Mouse (Mus musculus) frontal cortex, postnatal 10 days (tissue): ENCODE measurements around the gene Engase.

Experiments
- DNase-seq, 2 experiments: peaks; one replicate each; pipeline ENCODE4 v3.0.0; 2022; ENCODE audit warnings: low spot score in 2 of 2, mixed read lengths in 1 of 2

The Engase gene

DNA sequence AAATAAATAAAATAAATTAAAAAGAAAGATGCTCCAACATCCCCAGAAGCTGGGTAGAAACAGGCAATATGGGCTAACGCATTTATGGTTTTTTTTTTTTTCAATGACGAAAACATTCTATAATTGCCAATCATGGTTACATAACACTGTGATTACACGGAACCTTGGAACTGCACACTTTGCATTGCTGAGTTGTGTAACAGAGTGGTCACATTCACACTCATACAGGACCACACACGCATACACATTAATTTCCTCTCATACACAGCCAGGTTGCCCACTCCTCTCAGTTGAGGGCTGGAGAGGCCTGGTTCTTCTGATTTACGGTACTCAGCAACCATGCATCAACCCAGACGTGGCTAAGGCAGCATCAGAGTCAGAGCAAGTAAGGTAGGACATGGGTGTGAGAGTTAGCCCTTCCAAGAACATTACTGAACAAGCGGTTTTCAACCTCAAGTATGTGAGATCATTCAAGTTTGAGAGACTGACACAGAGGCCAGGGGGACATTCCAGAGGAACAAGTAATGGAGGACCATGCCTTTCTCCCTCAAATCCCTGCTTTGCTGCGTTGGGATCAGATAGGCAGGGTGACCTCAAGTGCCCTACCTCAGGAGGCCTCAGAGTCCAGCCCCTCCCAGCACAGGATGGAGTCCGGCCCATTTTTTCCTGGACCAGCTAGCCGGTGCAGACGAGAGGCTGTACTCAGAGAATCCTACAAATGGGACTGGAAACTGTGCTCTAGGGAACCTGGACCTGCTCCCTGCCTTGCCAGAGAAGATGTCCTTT, 22.6 kb upstream of the Engase start:
- DNase-seq: no peak

DNA sequence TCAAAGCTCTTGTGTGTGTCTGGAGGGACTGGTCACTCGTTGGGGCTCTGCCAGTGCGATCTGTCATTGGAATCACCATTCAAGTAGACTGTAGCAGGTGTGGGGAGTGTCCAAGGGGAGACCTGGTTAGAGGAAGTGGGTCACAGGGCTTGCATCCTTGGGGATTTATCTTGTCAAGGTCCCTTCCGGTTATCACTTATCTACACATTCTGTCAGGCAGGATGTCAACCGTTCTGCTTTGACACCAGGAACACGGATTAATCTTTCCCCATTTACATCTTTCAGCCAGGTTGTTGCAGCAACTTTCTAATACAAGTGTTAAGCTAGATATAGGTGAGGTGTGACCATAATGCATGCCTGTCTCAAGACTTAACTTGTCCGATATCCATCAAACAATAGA, 20.8 kb upstream of the Engase start:
- DNase-seq: no peak

DNA sequence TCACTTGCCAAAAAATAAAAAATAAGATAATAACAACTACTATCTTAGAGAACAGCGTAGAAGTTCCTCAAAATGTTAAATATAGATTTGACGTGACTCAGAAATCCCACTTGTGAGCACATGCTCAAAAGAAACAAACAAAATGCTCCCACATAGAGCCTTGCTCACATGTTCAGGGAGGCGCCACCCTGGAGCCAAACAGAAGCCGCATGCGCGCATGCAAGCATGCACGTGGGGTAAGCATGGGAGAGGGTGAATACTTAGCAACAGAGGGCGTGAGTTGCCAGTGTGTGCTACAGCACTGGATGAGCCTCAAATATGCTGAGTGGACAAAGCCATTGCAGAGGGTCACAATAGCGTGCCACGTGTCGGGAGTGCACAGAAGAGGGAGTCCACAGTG, 19.7 kb upstream of the Engase start:
- peak in 1 of 2 experiments; percentile 61 for DNase-seq

DNA sequence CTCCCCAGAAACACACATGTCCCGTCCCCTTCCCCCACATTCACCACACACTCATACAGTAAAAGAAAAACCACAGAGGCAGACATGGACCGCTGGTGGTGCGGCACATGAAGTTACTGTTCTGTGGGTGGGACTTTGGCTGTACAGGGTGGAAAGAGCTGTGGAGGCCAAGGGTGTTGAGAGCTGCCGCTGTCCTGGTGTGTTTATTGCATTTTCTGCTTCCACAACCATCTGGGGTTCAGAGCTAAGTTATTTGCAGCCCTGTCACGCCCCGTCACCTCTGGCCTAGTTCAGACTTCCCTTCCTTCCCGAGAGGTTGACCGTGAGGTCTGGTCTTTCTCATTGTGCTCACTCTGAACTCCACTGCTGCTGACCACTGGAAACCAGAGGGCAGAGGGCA, 17.6 kb upstream of the Engase start:
- DNase-seq: peak in 1 of 2 experiments; percentile 34

DNA sequence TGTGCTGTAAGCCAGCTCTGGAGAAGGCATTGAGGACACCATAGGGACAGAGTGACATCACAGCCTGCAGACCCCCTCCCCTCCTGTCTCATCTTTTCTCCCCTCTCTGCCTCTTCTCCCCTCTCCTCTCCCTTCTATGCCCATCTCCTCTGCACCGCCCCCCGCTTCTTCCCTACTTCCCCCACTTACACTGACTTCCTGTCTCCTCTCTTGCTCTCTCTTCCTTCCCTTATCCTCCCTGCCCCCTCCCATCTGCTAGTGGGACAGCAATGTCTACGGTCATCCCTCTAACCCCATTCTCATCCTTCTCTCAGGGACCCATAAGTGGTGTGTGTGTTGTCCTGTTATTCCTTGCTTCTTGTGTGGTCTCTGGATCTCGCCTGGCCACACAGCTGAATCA, 17.1 kb upstream of the Engase start:
- no peak for DNase-seq

GRCm38 (mm10) chr11:118460280-118460679, 16.3 kb upstream of the Engase start:
- no peak for DNase-seq

- DNase-seq: no peak
Measured at GRCm38 (mm10) chr11:118467441-118468035, 9.1 kb upstream of the Engase start.

DNA sequence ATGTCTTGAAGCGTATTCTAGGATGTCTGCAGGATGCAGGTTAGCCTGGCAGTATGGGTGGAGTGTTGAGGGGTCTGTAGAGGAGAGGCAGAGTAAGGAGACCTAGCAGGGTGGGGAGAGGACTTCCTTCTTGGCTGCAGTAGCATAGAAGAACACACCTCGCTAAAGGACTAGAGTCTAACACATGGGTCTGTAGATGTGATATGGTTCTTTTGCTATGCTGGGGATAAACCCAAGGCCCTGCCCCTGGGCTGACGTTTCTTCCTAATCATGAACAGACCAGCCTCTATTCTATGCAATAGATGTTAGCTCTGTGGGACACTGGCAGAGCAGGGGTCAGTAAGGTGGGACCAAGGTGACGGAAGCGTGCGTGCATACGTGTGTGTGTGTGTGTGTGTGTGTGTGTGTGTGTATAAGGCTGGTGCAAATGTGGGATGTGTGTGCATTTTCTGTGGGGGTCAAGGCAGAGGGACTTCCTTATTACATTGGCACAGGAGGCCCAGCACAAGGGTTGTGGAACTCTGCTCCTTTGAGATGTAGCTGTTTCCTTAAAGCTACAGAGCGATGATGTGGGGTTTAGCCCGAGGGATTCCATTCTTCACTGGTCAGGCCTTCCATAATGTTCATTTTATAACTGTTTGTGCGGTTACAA, 7.0 kb upstream of the Engase start:
- no peak for DNase-seq

DNA sequence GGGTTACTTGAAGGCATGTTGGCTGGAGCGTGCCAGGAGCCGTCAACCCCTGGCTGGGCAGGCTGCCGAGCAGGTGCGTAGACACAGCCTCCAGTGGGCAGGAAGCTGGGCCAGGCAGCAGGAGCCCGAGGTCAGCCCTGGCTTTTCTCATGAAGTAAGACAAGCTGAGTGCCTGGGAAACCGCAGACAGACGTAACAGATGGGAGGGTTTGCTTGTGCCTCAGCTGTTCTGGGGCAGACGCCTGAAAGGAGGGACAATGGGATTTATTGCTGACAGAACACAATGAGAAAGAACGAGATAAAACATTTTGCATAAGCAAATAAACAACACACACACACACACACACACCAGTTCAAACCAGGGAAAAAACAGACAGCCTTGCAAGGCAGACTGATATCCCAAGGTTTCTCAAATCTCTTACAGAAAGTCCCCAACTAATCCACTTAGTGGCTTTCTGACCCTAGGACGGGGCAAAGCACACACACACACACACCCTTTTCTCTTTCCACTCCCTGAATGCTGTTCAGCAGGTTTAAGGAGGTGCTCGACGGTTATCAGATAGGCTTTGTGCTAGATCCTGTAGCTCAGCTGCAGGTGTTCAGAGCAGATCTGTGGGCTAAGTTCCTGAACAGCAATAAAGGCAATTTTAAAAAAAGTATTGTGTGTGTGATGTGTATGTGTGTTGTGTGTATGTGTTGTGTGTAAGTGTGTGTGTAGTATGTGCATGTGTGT, 6.2 kb upstream of the Engase start:
- no peak for DNase-seq

DNA sequence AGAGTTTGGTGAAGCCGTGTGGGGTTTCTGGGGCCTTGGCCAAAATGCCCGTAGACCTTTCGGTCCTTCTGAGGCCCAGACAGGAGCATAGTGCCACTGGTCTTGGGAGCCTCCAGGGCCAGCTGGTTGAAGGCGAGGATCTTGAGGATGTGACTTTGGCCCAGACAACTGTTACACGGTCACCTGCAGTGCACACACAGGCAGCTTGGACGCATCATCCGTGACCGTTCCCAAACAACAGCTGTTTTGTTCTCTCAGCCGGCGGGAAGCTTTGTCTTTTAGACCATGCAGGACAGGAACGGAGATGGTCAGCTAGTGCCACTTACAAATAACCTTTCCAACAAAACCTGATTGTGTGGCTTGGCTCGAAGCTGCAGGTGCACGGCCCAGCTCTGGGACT, 5.0 kb upstream of the Engase start:
- DNase-seq: no peak

DNA sequence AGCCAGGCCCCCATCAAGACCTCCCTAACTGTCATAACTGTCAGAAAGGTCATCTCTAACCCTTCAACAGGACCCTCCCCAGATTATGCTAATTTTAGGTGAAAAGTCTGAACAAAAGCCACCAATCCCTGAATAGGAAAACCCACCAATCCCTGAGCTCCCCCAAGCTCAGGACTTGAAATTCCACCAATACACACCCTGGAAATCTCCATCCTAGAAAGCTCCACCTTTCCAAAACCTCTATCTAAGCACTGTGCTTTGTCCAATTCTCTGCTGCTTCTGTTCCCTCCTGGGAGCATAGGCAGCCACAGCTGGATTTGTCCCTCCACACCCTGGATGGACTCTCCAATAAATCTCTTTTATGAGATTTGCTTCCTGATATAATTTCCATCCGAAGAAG, 3.5 kb upstream of the Engase start:
- DNase-seq: no peak

- no peak for DNase-seq
Measured at GRCm38 (mm10) chr11:118473842-118474500, 2.7 kb upstream of the Engase start.

DNA sequence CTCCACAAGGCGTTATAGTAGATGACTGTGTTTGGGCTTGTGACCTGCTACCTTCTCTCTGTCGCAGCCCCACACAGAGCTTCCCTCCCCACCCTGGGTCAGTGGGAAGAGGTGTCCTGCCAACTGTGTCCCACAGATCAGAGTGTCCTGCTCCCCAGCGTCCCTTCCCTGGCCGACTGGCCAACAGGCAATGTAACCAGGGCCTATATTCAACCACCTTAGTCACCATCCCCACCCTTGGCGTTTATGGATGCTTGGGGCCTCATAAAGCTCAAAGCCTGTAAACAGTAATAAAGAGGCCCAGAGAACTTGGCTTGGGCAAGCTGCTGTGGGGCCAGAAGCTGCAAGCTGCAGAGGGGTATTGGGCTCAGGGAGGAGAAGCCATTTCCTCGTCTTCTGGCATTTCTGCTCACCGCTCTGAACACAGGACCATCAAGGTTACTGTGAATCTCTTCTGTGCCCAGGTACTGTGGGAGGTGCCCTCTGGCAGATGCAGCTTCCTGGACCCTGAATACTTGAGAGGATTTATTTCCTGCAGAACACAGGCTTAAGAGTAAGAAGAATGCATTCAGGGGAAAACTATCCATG, 1.0 kb upstream of the Engase start:
- no peak for DNase-seq

- DNase-seq: no peak
Measured at GRCm38 (mm10) chr11:118479776-118480175, 3.1 kb downstream of the Engase start.

GRCm38 (mm10) chr11:118481231-118481630, 4.6 kb downstream of the Engase start:
- no peak for DNase-seq

GRCm38 (mm10) chr11:118481751-118482150, 5.1 kb downstream of the Engase start:
- DNase-seq: no peak

- DNase-seq: no peak
Measured at GRCm38 (mm10) chr11:118484169-118484568, 7.5 kb downstream of the Engase start.

DNA sequence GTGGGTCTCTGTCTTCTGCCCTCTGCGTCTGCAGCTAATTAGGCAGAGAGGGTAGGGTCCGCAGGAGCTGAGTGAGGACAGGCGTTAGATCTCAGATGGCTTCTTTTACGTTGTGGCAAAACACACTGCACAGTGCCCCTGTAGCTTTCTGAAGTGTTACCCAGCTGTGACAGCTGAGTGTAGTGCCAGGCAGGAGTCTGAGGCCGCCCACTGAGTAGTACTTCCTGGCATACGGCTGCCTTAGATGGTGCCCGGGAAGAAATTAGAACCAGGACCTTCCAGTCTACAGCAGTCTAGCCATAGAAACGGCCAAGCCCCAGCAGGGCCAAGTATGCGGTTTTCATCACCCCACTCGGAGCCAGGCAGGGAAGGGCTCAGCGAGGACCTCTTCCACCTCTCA, 8.7 kb downstream of the Engase start:
- DNase-seq: no peak

GRCm38 (mm10) chr11:118485780-118486179, 9.2 kb downstream of the Engase start:
- DNase-seq: no peak

DNA sequence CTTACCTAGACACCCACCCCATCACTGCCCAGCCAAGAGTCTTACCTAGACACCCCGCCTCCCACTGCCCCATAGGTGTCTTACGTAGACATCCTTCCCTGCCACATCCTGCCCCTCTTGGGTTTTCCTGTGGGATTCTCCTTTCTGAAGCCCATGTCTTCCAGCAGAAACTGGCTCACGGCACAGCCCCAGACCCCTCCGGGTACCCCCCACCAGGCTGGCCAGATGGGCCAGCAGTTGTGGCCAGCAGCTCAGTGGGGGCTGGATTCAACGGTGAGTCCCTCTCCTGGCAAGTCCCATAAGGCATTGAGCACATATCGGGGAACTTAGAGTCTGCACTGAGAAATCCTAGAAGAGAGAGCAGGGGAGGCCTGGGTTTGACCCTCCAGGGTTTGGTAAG, 9.7 kb downstream of the Engase start:
- DNase-seq: no peak
